Mouse (Mus musculus) MEL (cell line): ENCODE measurements around the gene Dagla. TPM values are rescaled to one million over a fixed set of nuclear protein-coding genes. Genes with fewer than 3 reads are reported as not detected.

Source experiments
- DNase-seq: peaks from one replicate; pipeline ENCODE4 v3.0.0; 2011; ENCODE audit warnings: low read depth, low spot score
- H3K27ac ChIP-seq: 2 replicates; pipeline ENCODE4 v1.5.1; 2012; ENCODE audit warnings: low read depth, mild to moderate bottlenecking, control low read depth, low read length, moderate library complexity; ENCODE audit not compliant: control insufficient read depth
- H3K27me3 ChIP-seq, 2 experiments: fragments of 150-350 bp in 1 of 2; sonication (generic) in 1 of 2; 2 replicates each; pipeline ENCODE4 v1.6.1; 2012; ENCODE audit warnings: low read length in 2 of 2, mild to moderate bottlenecking in 2 of 2, improper control_type of control experiment in 1 of 2, moderate library complexity in 1 of 2; ENCODE audit not compliant: insufficient read depth in 2 of 2, control insufficient read depth in 1 of 2
- H3K36me3 ChIP-seq, 2 experiments: 2 replicates each; pipeline ENCODE4 v1.6.1; 2012 to 2014; ENCODE audit warnings: low read length in 2 of 2, improper control_type of control experiment in 1 of 2, inconsistent platforms in 1 of 2, mild to moderate bottlenecking in 1 of 2; ENCODE audit not compliant: insufficient read depth in 2 of 2, control insufficient read depth in 1 of 2
- H3K4me1 ChIP-seq, 2 experiments: fragments of 150-350 bp in 1 of 2; sonication (generic) in 1 of 2; 2 replicates each; pipeline ENCODE4 v1.6.1; 2012; ENCODE audit warnings: low read length in 2 of 2, improper control_type of control experiment in 1 of 2, mild to moderate bottlenecking in 1 of 2; ENCODE audit not compliant: insufficient read depth in 2 of 2, control insufficient read depth in 1 of 2
- H3K4me3 ChIP-seq, 2 experiments: fragments of 150-350 bp in 1 of 2; sonication (generic) in 1 of 2; 2 replicates each; pipeline ENCODE4 v1.5.1; 2012; ENCODE audit warnings: low read depth in 2 of 2, low read length in 2 of 2, mild to moderate bottlenecking in 2 of 2, moderate library complexity in 2 of 2, control low read depth in 1 of 2, improper control_type of control experiment in 1 of 2; ENCODE audit not compliant: control insufficient read depth in 1 of 2, insufficient read depth in 1 of 2
- H3K79me2 ChIP-seq: 2 replicates; pipeline ENCODE4 v1.6.1; 2012; ENCODE audit warnings: mild to moderate bottlenecking, low read length, moderate library complexity; ENCODE audit not compliant: control insufficient read depth, poor library complexity, insufficient read depth
- H3K9ac ChIP-seq: 2 replicates; pipeline ENCODE4 v1.6.1; 2012; ENCODE audit warnings: low read depth, mild to moderate bottlenecking, control low read depth, low read length, moderate library complexity; ENCODE audit not compliant: control insufficient read depth, poor library complexity, severe bottlenecking
- H3K9me3 ChIP-seq: fragments of 150-350 bp; sonication (generic); replicated peaks from 2 replicates; pipeline ENCODE4 v1.6.1; 2012; ENCODE audit warnings: mild to moderate bottlenecking, low read length, improper control_type of control experiment, moderate library complexity; ENCODE audit not compliant: insufficient read depth
- BHLHE40 ChIP-seq: IDR thresholded peaks from 2 replicates; pipeline ENCODE4 v1.6.1; 2012; ENCODE audit warnings: low read depth, mild to moderate bottlenecking, inconsistent platforms, low read length, improper control_type of control experiment, borderline replicate concordance
- CHD1 ChIP-seq: IDR thresholded peaks from 2 replicates; pipeline ENCODE4 v1.6.1; 2012; ENCODE audit warnings: low read depth, mild to moderate bottlenecking, inconsistent platforms, low read length, improper control_type of control experiment
- CTCF ChIP-seq, 3 experiments: IDR thresholded peaks in 2 of 3; conservative IDR thresholded peaks in 1 of 3; 2 replicates each; pipeline ENCODE4 v1.5.1; 2011 to 2012; ENCODE audit warnings: low read length in 3 of 3, low read depth in 2 of 3, mild to moderate bottlenecking in 2 of 3, improper control_type of control experiment in 1 of 3, inconsistent platforms in 1 of 3, mixed read lengths in 1 of 3, moderate library complexity in 1 of 3; ENCODE audit not compliant: control insufficient read depth in 1 of 3, insufficient read depth in 1 of 3, poor library complexity in 1 of 3, severe bottlenecking in 1 of 3
- ELF1 ChIP-seq: IDR thresholded peaks from 2 replicates; pipeline ENCODE4 v1.6.1; 2014; ENCODE audit warnings: low read depth, mild to moderate bottlenecking, inconsistent platforms, low read length, improper control_type of control experiment, moderate library complexity
- EP300 ChIP-seq, 2 experiments: IDR thresholded peaks; 2 replicates each; pipeline ENCODE4 v1.6.1; 2011; ENCODE audit warnings: improper control_type of control experiment in 2 of 2, low read length in 2 of 2, low read depth in 1 of 2, mild to moderate bottlenecking in 1 of 2
- ETS1 ChIP-seq: IDR thresholded peaks from 2 replicates; pipeline ENCODE4 v1.6.1; 2012; ENCODE audit warnings: low read depth, mild to moderate bottlenecking, inconsistent platforms, low read length, improper control_type of control experiment, moderate library complexity
- GABPA ChIP-seq: IDR thresholded peaks from 2 replicates; pipeline ENCODE4 v1.6.1; 2012; ENCODE audit warnings: low read depth, mild to moderate bottlenecking, inconsistent platforms, low read length, improper control_type of control experiment, moderate library complexity
- KAT2A ChIP-seq: conservative IDR thresholded peaks from 2 replicates; pipeline ENCODE4 v1.6.1; 2012; ENCODE audit warnings: low read depth, low read length, improper control_type of control experiment, inconsistent platforms
- MAZ ChIP-seq: IDR thresholded peaks from 2 replicates; pipeline ENCODE4 v1.6.1; 2012; ENCODE audit warnings: low read depth, mild to moderate bottlenecking, inconsistent platforms, low read length, improper control_type of control experiment
- MEF2A ChIP-seq: IDR thresholded peaks from 2 replicates; pipeline ENCODE4 v1.6.1; 2014; ENCODE audit warnings: low read depth, mild to moderate bottlenecking, inconsistent platforms, low read length, improper control_type of control experiment; ENCODE audit not compliant: poor library complexity, insufficient replicate concordance, severe bottlenecking; ENCODE audit errors: extremely low read depth
- MXI1 ChIP-seq: IDR thresholded peaks from 2 replicates; pipeline ENCODE4 v1.6.1; 2011; ENCODE audit warnings: mild to moderate bottlenecking, low read depth, low read length, improper control_type of control experiment
- MYB ChIP-seq: IDR thresholded peaks from 2 replicates; pipeline ENCODE4 v1.6.1; 2011; ENCODE audit warnings: mild to moderate bottlenecking, low read depth, low read length, improper control_type of control experiment
- MYC ChIP-seq: IDR thresholded peaks from 2 replicates; pipeline ENCODE4 v1.6.1; 2011; ENCODE audit warnings: low read depth, mild to moderate bottlenecking, low read length, improper control_type of control experiment, moderate library complexity
- NELFE ChIP-seq: IDR thresholded peaks from 2 replicates; pipeline ENCODE4 v1.6.1; 2011; ENCODE audit warnings: low read depth, low read length, improper control_type of control experiment
- NRF1 ChIP-seq: IDR thresholded peaks from 2 replicates; pipeline ENCODE4 v1.6.1; 2014; ENCODE audit warnings: low read depth, mild to moderate bottlenecking, inconsistent platforms, low read length, improper control_type of control experiment, moderate library complexity; ENCODE audit not compliant: poor library complexity, insufficient read depth, severe bottlenecking
- POLR2AphosphoS2 ChIP-seq: IDR thresholded peaks from 2 replicates; pipeline ENCODE4 v1.6.1; 2011; ENCODE audit warnings: low read length, improper control_type of control experiment
- POLR2AphosphoS5 ChIP-seq: IDR thresholded peaks from 2 replicates; pipeline ENCODE4 v1.6.1; 2012; ENCODE audit warnings: low read depth, borderline replicate concordance, mild to moderate bottlenecking, inconsistent platforms, low read length, moderate library complexity, mixed read lengths
- RAD21 ChIP-seq: IDR thresholded peaks from 2 replicates; pipeline ENCODE4 v1.6.1; 2011; ENCODE audit warnings: mild to moderate bottlenecking, low read depth, low read length, improper control_type of control experiment
- RCOR1 ChIP-seq: IDR thresholded peaks from 2 replicates; pipeline ENCODE4 v1.6.1; 2012; ENCODE audit warnings: low read depth, mild to moderate bottlenecking, inconsistent platforms, low read length, improper control_type of control experiment
- SIN3A ChIP-seq: IDR thresholded peaks from 2 replicates; pipeline ENCODE4 v1.6.1; 2012; ENCODE audit warnings: low read length, improper control_type of control experiment, inconsistent platforms
- TAL1 ChIP-seq: IDR thresholded peaks from 2 replicates; pipeline ENCODE4 v1.6.1; 2012; ENCODE audit warnings: mild to moderate bottlenecking, inconsistent platforms, low read length, moderate library complexity, mixed read lengths
- TBP ChIP-seq: IDR thresholded peaks from 2 replicates; pipeline ENCODE4 v1.8.0; 2011; ENCODE audit warnings: low read depth, low read length, improper control_type of control experiment
- TCF12 ChIP-seq: IDR thresholded peaks from 2 replicates; pipeline ENCODE4 v1.6.1; 2014; ENCODE audit warnings: low read depth, mild to moderate bottlenecking, inconsistent platforms, low read length, improper control_type of control experiment, moderate library complexity
- UBTF ChIP-seq: IDR thresholded peaks from 2 replicates; pipeline ENCODE4 v1.6.1; 2012; ENCODE audit warnings: low read depth, mild to moderate bottlenecking, inconsistent platforms, low read length, improper control_type of control experiment, moderate library complexity, borderline replicate concordance; ENCODE audit not compliant: insufficient read depth
- USF1 ChIP-seq: IDR thresholded peaks from 2 replicates; pipeline ENCODE4 v1.6.1; 2014; ENCODE audit warnings: low read depth, mild to moderate bottlenecking, inconsistent platforms, low read length, improper control_type of control experiment, moderate library complexity
- USF2 ChIP-seq, 2 experiments: IDR thresholded peaks; 2 replicates each; pipeline ENCODE4 v1.6.1; 2011 to 2012; ENCODE audit warnings: improper control_type of control experiment in 2 of 2, low read length in 2 of 2, borderline replicate concordance in 1 of 2, inconsistent platforms in 1 of 2, low read depth in 1 of 2, mild to moderate bottlenecking in 1 of 2; ENCODE audit not compliant: insufficient read depth in 1 of 2
- ZKSCAN1 ChIP-seq: IDR thresholded peaks from 2 replicates; pipeline ENCODE4 v1.6.1; 2012; ENCODE audit warnings: low read depth, mild to moderate bottlenecking, inconsistent platforms, low read length, improper control_type of control experiment, moderate library complexity
- ZMIZ1 ChIP-seq: IDR thresholded peaks from 2 replicates; pipeline ENCODE4 v1.6.1; 2012; ENCODE audit warnings: low read depth, mild to moderate bottlenecking, inconsistent platforms, low read length, improper control_type of control experiment, moderate library complexity
- ZNF384 ChIP-seq: IDR thresholded peaks from 2 replicates; pipeline ENCODE4 v1.6.1; 2012; ENCODE audit warnings: low read depth, mild to moderate bottlenecking, inconsistent platforms, low read length, improper control_type of control experiment
- polyA plus RNA-seq, 2 experiments: library from polyadenylated mRNA; stranded (reverse) in 1 of 2; unstranded in 1 of 2; fragments of >175 nt in 1 of 2; fragments of >200 nt in 1 of 2; gene quantifications; 2 replicates each; pipeline versions ENCODE4 v1.2.1 to v1.2.4; 2012; ENCODE audit warnings: low replicate concordance in 2 of 2, low read depth in 1 of 2; ENCODE audit not compliant: insufficient read length in 2 of 2, insufficient read depth in 1 of 2, missing spikeins in 1 of 2
- total RNA-seq: library from RNA; depleted of rRNA; stranded (reverse); fragments of 300-350 nt; gene quantifications from 2 replicates; pipeline ENCODE4 v1.2.3, GENCODE M21; 2012

Gene Dagla
- total and polyA plus RNA-seq, 3 experiments: not detected

DNA sequence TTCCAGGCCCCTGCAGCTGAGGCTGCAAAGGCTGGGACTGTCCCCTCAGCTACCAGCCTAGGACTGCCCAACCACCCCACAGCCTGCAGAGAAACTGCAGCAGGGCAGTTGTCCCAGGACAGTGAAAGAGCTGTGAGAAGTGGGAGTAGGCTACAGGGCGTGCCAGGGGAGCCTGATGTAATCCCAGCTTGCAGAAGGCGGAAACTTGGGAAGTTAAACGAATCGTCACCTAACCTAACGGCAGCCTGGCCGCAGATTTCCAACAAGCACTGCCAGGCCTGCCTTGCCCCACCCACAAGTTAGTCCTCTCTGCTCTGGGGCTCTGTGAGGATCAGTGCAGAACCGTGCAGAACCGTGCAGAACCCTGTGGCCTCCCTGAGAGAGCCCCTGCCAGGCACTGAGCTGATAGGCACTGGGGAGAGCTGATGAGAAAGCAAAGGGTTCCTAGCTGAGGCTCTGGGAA lies 7.6 kb downstream of the Dagla start:
- TF ChIP-seq TCF12 (no peak), ZNF384 (no peak), NELFE (no peak), EP300 (IDR thresholded peaks at IDR 0.05; ENCODE audit: low read depth in 1 of 2, low read length in 2 of 2) (no peak), POLR2AphosphoS2 (no peak), CHD1 (no peak), ZKSCAN1 (no peak), CTCF (IDR thresholded peaks at IDR 0.05 in 2 of 3, conservative IDR thresholded peaks at IDR 0.05 in 1 of 3; ENCODE audit: control insufficient read depth in 1 of 3, insufficient read depth in 1 of 3, low read depth in 2 of 3, low read length in 3 of 3, poor library complexity in 1 of 3, severe bottlenecking in 1 of 3) (no peak), ETS1 (no peak), TBP (no peak), ELF1 (no peak), UBTF (no peak), USF2 (IDR thresholded peaks at IDR 0.05; ENCODE audit: borderline replicate concordance in 1 of 2, insufficient read depth in 1 of 2, low read depth in 1 of 2, low read length in 2 of 2) (no peak), ZMIZ1 (no peak), GABPA (no peak), MXI1 (no peak), RCOR1 (no peak), MEF2A (no peak)
- TF ChIP-seq, all 39 proteins: peak for 0
- H3K27ac ChIP-seq: no peak overlapping the region
- peaks cover 0 to 5% of the 10 kb centered on the region in 2 experiments; a peak in 3 of 4 replicates for H3K27me3 ChIP-seq
- no peak for DNase-seq
- H3K9me3 ChIP-seq: no peaks in the 10 kb centered on the region
- H3K4me3 ChIP-seq: no peak overlapping the region
- H3K36me3 ChIP-seq: no peaks in the 10 kb centered on the region
- no peaks in the 10 kb centered on the region for H3K4me1 ChIP-seq
- no peaks in the 10 kb centered on the region for H3K79me2 ChIP-seq
- no peak overlapping the region for H3K9ac ChIP-seq

DNA sequence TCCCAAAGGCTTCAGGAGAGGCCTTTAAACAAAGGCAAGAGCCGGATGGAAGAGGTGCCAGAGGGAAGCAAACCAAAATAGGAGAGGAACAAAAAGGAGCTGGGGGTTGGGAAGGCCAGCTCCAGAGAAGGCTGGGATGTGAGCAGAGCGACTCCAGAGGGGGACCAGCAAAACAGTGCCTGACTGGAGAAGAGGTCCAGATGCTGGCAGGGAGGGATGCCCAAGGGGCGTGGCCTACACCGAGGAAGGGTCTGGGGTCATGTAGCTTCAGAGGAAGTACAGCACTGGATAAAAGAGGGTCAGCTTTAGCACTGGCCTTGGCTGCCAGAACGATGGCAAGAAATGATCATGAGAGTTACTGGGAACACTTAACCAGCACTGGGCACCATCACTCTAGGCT lies 8.4 kb downstream of the Dagla start:
- Histone ChIP-seq H3K27ac (no peak overlapping the region), H3K4me1 (no peaks in the 10 kb centered on the region), H3K9me3 (no peaks in the 10 kb centered on the region), H3K4me3 (no peak overlapping the region), H3K36me3 (no peaks in the 10 kb centered on the region), H3K9ac (no peak overlapping the region), H3K27me3 (peaks cover 0 to 5% of the 10 kb centered on the region in 2 experiments; a peak in 3 of 4 replicates), H3K79me2 (no peaks in the 10 kb centered on the region)
- TF ChIP-seq SIN3A: no peak
- no peak for TF ChIP-seq UBTF
- no peak for TF ChIP-seq POLR2AphosphoS2
- no peak for TF ChIP-seq TCF12
- TF ChIP-seq KAT2A: no peak
- no peak for TF ChIP-seq MYC
- no peak for TF ChIP-seq NELFE
- TF ChIP-seq POLR2AphosphoS5: no peak
- TF ChIP-seq RAD21: no peak
- no peak for TF ChIP-seq TAL1
- no peak for TF ChIP-seq ELF1
- TF ChIP-seq BHLHE40: no peak
- TF ChIP-seq MYB: no peak
- no peak for TF ChIP-seq MXI1
- no peak for TF ChIP-seq USF1
- TF ChIP-seq NRF1: no peak
- no peak for TF ChIP-seq MAZ
- TF ChIP-seq RCOR1: no peak
- TF ChIP-seq ZMIZ1: no peak
- DNase-seq: no peak
